Mouse (Mus musculus): ENCODE measurements around the gene Pip5k1b. TPM values are rescaled to one million over a fixed set of nuclear protein-coding genes. Genes with fewer than 3 reads are reported as not detected.

Pip5k1b gene
- polyA plus RNA-seq, 1 experiment from 2014 or later: 8.3 TPM

Other genes starting within 250 kb of the Pip5k1b start
- 20.3 and 20.5 TPM in 2 replicates for gene Fam122a, start 78.5 kb downstream of the Pip5k1b start, polyA plus RNA-seq (2015; fragmentation: Nextera tagmentation; extraction: Ambion mirVana)
- gene Tmem252, start 118.1 kb upstream of the Pip5k1b start, polyA plus RNA-seq (2015; fragmentation: Nextera tagmentation; extraction: Ambion mirVana): 0.12 and 0.20 TPM in 2 replicates